Mouse (Mus musculus) neutrophil, adult 5-6 weeks (primary cell): Measurements from ENCODE around the gene Lrriq3. TPM values are rescaled to one million over a fixed set of nuclear protein-coding genes. Genes with fewer than 3 reads are reported as not detected.

Experiments used
- ATAC-seq: fragments of 151-379, 151-347 bp; 2 replicates; pipeline ENCODE4 v1.8.0; 2017; ENCODE audit warnings: mild to moderate bottlenecking, moderate TSS enrichment; ENCODE audit not compliant: insufficient number of reproducible peaks, poor library complexity, low FRiP score, severe bottlenecking; ENCODE audit errors: extremely low read depth
- total RNA-seq: library from RNA; stranded (forward); fragments of 200-1000 nt; gene quantifications from 2 replicates; pipeline ENCODE4 v1.2.3, GENCODE M21; 2017

The Lrriq3 gene
- 0.23 and 0.25 TPM in 2 replicates for total RNA-seq

- ATAC-seq, result peak; percentile 90
Measured at GRCm38 (mm10) chr3:155093116-155093956, at the start of gene Lrriq3, which contains the start of gene Fpgt. Gene Lrriq3 (plus strand): TSS chr3:155093434. Gene Fpgt (minus strand): TSS chr3:155093403.

DNA sequence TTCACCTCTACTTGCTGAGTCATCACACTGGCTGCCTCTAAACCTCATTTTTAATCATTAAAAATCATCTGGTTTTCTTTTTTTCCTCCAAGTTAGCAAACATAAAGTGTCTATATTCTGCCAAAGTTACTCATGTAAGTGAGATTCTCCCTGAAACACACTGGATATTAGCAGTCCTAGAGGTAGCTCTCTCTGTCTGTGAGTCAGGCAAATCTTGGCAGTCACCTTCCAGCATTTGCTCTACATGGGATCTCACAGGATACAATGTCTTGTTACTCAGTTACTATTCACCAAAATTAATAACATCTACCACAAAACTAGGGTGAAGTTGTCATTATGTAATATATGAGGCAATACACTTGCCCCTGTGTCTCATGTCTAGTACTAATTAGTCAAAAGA is 41.2 kb upstream of the Lrriq3 start:
- no peak for ATAC-seq

- no peak for ATAC-seq
Measured at GRCm38 (mm10) chr3:155053189-155053588, 40.0 kb upstream of the Lrriq3 start.

DNA sequence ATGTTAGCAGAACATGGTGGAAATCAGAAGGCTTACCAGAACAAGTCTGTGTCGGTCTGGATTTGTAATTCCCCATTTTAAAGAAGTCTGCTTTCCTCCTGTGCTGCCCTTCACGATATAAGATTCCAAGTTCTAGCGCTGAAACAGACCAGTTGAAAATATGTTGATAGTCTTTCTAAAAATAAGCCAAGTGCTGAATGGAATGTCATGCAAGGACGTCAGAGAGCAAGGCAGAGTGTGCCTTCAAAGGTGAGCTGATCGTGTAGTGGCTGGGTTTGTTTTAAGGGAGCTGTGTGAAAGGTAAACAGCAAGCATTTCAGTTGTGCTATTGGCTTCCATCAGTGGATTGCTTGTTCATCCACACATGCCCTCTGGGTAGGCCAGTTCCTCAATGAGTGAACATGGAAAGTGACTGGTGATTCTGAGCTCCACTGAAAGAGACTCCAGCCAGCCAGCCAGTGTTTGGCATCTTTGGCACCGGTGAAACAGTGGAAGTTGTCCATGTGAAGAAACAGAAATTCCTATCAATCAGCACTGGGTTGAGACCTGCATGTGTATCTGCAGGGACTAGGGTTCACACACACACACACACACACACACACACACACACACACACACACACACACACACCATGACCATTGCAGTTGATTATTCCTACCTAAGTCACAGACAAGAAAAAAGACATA is 37.9 kb upstream of the Lrriq3 start, which contains the start of gene Tnni3k:
TSS of gene Tnni3k (minus strand) at position 177 of the 686 bp plus-strand sequence.
- ATAC-seq, result no peak

- no peak for ATAC-seq
Measured at GRCm38 (mm10) chr3:155056606-155057005, 36.6 kb upstream of the Lrriq3 start.

- ATAC-seq, result no peak
Measured at GRCm38 (mm10) chr3:155057566-155057965, 35.7 kb upstream of the Lrriq3 start.

- no peak for ATAC-seq
Measured at GRCm38 (mm10) chr3:155058800-155059448, 34.3 kb upstream of the Lrriq3 start.

DNA sequence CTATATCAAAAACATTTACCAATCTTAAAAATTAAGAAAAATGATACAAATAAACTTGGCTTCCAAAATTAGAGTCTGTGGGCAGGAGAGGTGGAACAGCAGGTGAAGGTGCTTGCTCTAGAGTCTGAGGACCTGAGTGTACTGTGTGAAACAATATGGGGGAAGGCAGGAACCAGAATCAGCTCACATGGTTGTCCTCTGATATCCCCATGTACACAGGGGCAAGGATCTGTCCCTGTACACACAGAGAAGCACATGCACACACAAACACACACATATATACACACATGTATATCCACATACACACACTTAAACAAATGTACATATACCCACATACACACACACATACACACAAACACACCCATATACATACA is 33.8 kb upstream of the Lrriq3 start:
- no peak for ATAC-seq

- ATAC-seq, result no peak
Measured at GRCm38 (mm10) chr3:155077908-155078307, 15.3 kb upstream of the Lrriq3 start.

DNA sequence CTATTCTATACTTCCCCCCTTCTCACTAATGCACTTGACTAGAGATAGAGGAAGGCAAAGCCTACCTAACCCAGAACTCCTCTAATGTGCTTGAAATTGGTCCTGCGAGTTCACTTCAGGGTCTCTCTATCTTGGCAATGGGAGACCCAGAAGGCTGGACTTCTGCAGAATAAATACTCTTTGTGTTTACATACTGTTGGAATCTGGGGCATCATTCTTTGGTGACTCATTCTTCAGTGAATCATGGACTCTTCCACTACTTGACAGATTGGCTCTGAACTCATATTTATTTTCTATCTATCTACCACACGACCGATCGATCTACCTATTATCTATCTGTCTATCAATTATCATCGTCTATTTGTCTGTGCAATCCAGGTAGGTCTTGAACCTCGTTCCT is 1.2 kb upstream of the Lrriq3 start:
- no peak for ATAC-seq

- no peak for ATAC-seq
Measured at GRCm38 (mm10) chr3:155099266-155099665, 6.0 kb downstream of the Lrriq3 start.

GRCm38 (mm10) chr3:155105957-155106356 is 12.7 kb downstream of the Lrriq3 start:
- no peak for ATAC-seq

DNA sequence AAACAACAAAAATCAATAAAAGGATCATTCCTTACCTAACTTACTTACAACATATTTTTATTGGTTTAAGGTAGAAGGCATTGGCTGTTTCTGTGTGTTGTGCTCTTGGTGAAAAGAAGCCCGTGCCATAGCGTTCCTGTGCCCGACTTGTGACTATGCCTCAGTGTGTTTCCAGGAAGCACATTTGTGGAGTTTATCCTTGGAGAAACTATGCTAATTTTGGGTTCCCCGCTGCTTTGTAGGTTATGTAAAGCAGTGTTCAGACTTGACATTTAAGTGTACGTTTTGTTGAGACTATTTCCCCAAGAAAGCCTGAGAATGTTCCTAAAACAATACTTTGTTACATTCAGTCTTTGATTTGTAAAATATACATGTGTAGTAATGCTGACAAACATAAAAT is 44.5 kb downstream of the Lrriq3 start:
- no peak for ATAC-seq

GRCm38 (mm10) chr3:155141047-155141446 is 47.8 kb downstream of the Lrriq3 start:
- ATAC-seq, result no peak

DNA sequence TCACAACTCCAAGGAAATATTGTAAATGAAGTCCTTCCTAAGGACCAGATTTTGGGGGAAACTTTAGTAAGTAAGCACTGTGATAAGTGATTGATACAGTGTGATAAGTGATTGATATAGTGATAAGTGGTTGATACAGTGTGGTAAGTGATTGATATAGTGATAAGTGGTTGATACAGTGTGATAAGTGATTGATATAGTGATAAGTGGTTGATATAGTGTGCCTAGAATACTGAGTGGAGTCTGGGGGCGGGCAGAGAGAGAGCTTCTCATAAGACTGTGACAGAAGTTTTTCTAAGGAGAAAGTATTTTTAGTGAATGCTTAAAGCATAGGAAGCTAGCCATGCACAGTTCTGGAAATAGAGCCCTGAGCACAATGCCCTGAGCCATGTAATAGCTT is 51.1 kb downstream of the Lrriq3 start:
- ATAC-seq, result no peak

- ATAC-seq, result no peak
Measured at GRCm38 (mm10) chr3:155161842-155162241, 68.6 kb downstream of the Lrriq3 start.

GRCm38 (mm10) chr3:155180303-155180902 is 87.2 kb downstream of the Lrriq3 start:
- no peak for ATAC-seq

GRCm38 (mm10) chr3:155186456-155186855 is 93.2 kb downstream of the Lrriq3 start:
- ATAC-seq, result no peak

- no peak for ATAC-seq
Measured at GRCm38 (mm10) chr3:155188857-155189256, 95.6 kb downstream of the Lrriq3 start.
